Mouse (Mus musculus) ovary, postnatal 36 days (tissue): Measurements from ENCODE around the gene Epb41l4b.

ENCODE experiments used
- DNase-seq: peaks from one replicate; pipeline ENCODE4 v3.0.0; 2022; ENCODE audit warnings: low spot score, mixed read lengths

Epb41l4b gene

GRCm38 (mm10) chr4:56942567-56942966 is 200.7 kb downstream of the Epb41l4b start:
- DNase-seq = no peak
